Mouse (Mus musculus): Measurements from ENCODE around the gene Tcf7l1.

Gene Tcf7l1

DNA sequence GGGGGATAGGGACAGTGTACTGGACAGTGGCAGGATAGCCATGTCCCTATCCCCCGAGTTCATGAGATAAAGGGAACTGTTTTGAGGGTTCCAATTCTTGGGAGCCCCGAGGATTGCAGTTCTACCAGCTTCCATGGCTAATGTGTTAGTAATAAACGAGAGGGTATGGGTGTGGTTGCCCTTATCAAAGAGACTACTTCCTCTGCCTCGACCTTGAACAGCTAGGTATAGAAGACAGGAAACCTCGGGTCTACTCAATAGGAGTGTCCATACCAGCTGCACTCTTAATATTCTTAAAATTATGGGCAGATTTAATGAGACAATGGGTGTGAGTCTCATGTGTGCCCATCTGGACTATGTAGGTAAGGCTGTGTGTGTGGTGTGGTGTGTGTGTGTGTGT, 100.0 kb downstream of the Tcf7l1 start:
- in situ Hi-C loops (cut with MboI; ENCODE audit: low pct_unique_long_range_greater_than_20kb in 1 of 2, low sequenced_read_pairs in 2 of 2, unreplicated experiment in 1 of 2), result no loop called here

- in situ Hi-C loops (cut with MboI; ENCODE audit: low pct_unique_long_range_greater_than_20kb in 1 of 2, low sequenced_read_pairs in 2 of 2, unreplicated experiment in 1 of 2), result no loop called here
Observed at GRCm38 (mm10) chr6:72685165-72685564, 103.9 kb downstream of the Tcf7l1 start.

DNA sequence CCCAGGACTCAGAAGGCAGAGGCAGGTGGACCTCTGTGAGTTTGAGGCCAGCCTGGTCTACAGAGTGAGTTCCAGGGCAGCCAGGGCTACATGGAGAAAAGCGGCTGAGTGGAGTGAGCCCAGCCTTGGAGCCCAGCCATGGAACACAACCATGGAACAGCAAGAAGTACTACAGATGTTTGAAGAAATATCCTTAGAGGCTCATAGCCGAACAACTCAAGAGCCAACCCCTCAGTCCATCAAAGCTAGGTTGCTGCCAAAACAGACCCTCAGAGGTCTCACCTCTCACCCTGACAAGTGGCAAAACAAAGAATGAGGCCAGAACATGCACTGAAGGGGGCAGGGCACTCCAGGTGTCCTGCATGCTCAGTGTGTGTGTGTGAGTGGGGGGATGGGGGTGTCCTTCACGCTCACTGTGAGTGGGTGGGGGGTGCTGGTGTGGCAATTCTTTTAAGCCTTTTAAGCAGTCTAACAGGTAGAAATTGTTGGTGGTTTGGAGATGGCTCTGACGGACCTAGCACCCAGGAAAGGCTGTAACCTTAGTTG, 104.7 kb downstream of the Tcf7l1 start:
- in situ Hi-C loops (cut with MboI; ENCODE audit: low pct_unique_long_range_greater_than_20kb in 1 of 2, low sequenced_read_pairs in 2 of 2, unreplicated experiment in 1 of 2), result no loop called here

DNA sequence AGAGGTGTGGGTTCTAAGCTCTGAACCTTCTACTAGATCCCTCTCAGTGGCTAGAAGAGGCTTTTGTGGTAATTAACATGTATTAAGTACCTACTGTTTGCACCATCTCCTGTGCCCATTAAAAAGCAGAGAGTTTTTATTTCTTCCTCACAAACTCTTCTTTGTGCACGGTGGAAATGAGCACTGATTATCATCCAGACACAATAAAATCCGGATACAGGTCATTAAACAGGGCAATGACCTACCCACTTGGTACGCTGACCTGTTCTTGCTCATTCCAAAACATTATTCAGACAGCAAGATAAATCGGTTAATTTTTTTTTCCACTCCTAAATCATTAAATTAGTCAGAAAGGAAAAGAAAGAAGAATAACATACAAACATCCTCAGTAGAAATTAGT, 106.8 kb downstream of the Tcf7l1 start:
- in situ Hi-C loops (cut with MboI; ENCODE audit: low pct_unique_long_range_greater_than_20kb in 1 of 2, low sequenced_read_pairs in 2 of 2, unreplicated experiment in 1 of 2), result no loop called here

DNA sequence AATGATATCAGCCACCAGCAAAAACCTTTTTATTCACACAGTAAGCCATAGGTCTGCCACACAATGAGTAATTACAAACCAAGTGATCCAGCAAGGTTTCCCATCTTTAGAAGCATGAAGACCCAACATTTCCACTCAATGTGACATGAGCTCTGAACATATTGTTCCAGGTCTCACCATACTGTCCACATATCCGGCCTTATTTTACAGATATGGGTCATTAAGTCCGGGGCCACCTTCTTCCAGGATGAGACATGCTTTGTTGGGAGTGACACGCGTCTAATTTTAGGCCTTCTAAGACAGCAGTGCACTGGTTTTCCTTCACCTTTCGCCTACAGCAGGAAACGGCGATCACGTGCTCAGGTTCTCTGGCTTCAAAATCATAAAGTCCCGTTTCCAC, 108.1 kb downstream of the Tcf7l1 start:
- in situ Hi-C loops (cut with MboI; ENCODE audit: low pct_unique_long_range_greater_than_20kb in 1 of 2, low sequenced_read_pairs in 2 of 2, unreplicated experiment in 1 of 2), result no loop called here

- in situ Hi-C loops (cut with MboI; ENCODE audit: low pct_unique_long_range_greater_than_20kb in 1 of 2, low sequenced_read_pairs in 2 of 2, unreplicated experiment in 1 of 2), result no loop called here
Observed at GRCm38 (mm10) chr6:72678631-72679030, 110.4 kb downstream of the Tcf7l1 start.

GRCm38 (mm10) chr6:72677510-72678220, 111.4 kb downstream of the Tcf7l1 start:
- in situ Hi-C loops (cut with MboI; ENCODE audit: low pct_unique_long_range_greater_than_20kb in 1 of 2, low sequenced_read_pairs in 2 of 2, unreplicated experiment in 1 of 2), result no loop called here

- in situ Hi-C loops (cut with MboI; ENCODE audit: low pct_unique_long_range_greater_than_20kb in 1 of 2, low sequenced_read_pairs in 2 of 2, unreplicated experiment in 1 of 2), result no loop called here
Observed at GRCm38 (mm10) chr6:72677079-72677478, 112.0 kb downstream of the Tcf7l1 start.

DNA sequence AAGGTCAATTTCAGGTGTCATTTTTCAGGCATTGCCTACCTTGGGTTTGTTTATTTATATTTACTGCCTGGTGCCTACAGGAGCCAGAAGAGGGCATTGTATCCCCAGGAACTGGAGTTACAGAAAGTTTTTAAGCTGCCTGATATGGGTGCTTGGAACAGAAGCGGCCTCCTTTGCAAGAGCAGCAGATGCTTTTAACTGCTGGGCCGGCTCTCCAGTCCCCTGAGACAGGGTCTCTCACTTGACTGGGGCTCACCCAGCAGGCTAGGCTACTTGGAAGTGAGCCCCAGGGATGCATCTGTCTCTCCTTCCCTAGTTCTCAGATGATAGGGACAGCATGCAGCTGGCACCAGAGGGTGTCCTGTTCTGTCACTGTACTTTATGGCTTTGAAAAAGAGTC, 112.7 kb downstream of the Tcf7l1 start:
- in situ Hi-C loops (cut with MboI; ENCODE audit: low pct_unique_long_range_greater_than_20kb in 1 of 2, low sequenced_read_pairs in 2 of 2, unreplicated experiment in 1 of 2), result no loop called here

DNA sequence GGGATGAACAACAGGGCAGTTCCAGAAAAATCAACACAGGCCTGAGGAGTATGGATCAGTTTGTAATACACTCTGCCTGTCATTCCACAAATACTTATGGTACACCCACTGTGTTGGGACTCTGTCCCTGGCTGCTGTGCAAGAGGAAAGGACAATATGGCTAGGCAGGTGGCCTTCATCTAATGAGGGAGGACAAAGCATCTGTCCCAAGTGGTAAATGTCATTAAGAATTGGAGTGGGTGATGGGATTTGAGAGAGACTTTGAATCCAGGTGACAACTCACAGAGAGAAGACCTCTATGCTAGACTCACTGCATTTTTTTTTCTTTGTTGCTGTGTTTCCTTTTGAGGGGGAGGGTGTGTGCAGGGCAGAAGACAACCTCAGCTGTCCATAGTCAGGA, 115.3 kb downstream of the Tcf7l1 start:
- in situ Hi-C loops (cut with MboI; ENCODE audit: low pct_unique_long_range_greater_than_20kb in 1 of 2, low sequenced_read_pairs in 2 of 2, unreplicated experiment in 1 of 2), result loop anchor here (5.0 to 25.0 kb wide), 2 partner anchors 41 to 114 kb away; partner anchors contain the start of gene Tcf7l1 (in 1 of the 2)

- in situ Hi-C loops (cut with MboI; ENCODE audit: low pct_unique_long_range_greater_than_20kb in 1 of 2, low sequenced_read_pairs in 2 of 2, unreplicated experiment in 1 of 2), result loop anchor here (5.0 to 25.0 kb wide), 2 partner anchors 39 to 116 kb away; partner anchors contain the start of gene Tcf7l1 (in 1 of the 2)
Observed at GRCm38 (mm10) chr6:72671129-72671528, 117.9 kb downstream of the Tcf7l1 start.

DNA sequence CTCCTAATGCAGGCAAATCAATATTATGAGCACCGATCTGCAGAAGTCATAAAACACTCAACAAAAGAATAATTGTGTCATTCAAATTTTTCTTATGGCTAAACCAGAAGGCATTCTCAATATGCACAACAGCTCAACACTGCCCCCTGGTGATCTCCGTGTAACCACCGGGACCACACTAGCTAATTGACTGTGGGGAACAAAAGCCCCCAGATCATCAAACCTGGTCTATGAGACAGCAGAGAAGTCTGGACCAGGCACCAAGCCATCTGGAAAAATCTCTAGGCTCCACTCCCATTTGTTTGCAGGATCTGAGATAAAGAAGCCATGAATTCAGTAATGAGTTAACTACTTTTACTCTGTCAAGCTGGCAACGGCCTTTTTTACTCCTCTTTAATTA, 122.0 kb downstream of the Tcf7l1 start:
- in situ Hi-C loops (cut with MboI; ENCODE audit: low pct_unique_long_range_greater_than_20kb in 1 of 2, low sequenced_read_pairs in 2 of 2, unreplicated experiment in 1 of 2), result loop anchor here in 1 of 2 experiments (25.0 kb wide), 1 partner anchor 120 kb away; the partner anchor contains the start of gene Tcf7l1

DNA sequence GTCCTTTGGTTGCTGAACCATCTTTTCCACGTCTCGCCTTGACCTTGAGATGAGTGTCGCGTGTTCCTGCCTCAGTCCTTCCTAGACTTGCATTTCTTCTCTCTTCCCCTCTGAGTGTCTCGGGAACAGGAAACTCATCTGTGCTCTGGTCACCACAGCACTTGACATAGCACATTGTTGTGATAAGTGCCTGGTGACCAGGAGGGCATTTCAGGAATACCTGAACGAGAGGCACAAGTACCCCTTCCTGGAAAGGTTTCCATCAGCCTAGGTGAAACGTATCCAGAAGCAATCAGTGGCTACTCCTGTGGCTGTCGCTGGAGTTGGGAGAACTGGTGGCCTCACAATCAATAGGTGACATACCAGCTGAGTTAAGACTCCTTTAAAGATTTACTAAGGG, 124.8 kb downstream of the Tcf7l1 start:
- in situ Hi-C loops (cut with MboI; ENCODE audit: low pct_unique_long_range_greater_than_20kb in 1 of 2, low sequenced_read_pairs in 2 of 2, unreplicated experiment in 1 of 2), result loop anchor here in 1 of 2 experiments (25.0 kb wide), 1 partner anchor 123 kb away; the partner anchor contains the start of gene Tcf7l1

DNA sequence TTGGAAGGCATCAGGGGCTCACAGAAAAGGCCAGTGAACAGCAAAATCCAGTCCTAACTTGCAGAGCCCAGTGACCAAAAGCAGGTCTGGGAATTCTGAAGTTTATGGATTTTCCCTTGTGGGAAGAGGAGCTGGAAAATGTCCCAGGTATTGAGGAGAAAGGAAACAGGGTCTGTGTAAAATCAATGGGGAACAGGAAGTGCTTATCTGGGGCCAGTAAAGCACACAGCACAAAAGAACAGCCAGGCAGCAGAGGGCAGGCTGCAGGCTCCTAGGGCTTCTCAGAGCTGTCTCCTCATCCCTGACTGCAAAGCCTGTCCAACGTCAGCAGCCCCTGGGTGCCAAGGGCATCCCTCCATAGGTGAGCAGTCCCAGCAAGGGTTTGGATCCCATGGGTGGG, 126.1 kb downstream of the Tcf7l1 start:
- in situ Hi-C loops (cut with MboI; ENCODE audit: low pct_unique_long_range_greater_than_20kb in 1 of 2, low sequenced_read_pairs in 2 of 2, unreplicated experiment in 1 of 2), result loop anchor here in 1 of 2 experiments (25.0 kb wide), 1 partner anchor 124 kb away; the partner anchor contains the start of gene Tcf7l1

GRCm38 (mm10) chr6:72660391-72660720, 128.7 kb downstream of the Tcf7l1 start:
- in situ Hi-C loops (cut with MboI; ENCODE audit: low pct_unique_long_range_greater_than_20kb in 1 of 2, low sequenced_read_pairs in 2 of 2, unreplicated experiment in 1 of 2), result loop anchor here in 1 of 2 experiments (25.0 kb wide), 1 partner anchor 127 kb away; the partner anchor contains the start of gene Tcf7l1

DNA sequence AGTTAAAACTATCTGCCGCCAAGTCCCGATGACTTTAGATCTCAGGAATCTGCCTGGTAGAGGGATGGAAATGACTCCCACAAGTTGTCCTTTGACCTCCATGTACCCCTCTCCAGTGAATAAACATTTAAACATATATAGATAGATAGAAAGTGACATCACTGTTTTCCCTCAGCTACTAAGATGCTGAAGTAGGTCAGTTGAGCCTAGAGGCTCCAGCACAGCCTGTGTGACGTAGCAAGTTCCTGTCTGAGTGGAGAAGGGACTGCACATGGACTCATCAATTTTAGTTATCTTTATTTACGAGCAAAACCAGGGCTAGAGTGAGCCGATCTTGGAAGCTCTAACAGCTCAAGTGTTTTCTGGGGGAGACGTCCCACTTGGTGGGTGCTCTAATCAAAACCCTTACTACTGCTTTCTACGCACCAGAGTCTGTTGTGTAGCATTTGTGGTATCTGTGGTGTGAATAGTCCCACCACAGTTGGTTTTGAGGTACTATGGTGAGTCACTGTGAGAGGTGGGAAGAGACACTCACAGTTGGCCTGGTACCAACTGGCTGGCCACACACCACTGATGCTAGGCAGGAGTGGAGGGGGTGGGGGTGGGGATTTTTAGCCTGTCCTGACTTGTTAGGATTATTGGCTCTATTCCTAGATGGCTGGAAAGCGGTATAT, 129.2 kb downstream of the Tcf7l1 start:
- in situ Hi-C loops (cut with MboI; ENCODE audit: low pct_unique_long_range_greater_than_20kb in 1 of 2, low sequenced_read_pairs in 2 of 2, unreplicated experiment in 1 of 2), result loop anchor here in 1 of 2 experiments (25.0 kb wide), 1 partner anchor 127 kb away; the partner anchor contains the start of gene Tcf7l1

- in situ Hi-C loops (cut with MboI; ENCODE audit: low pct_unique_long_range_greater_than_20kb in 1 of 2, low sequenced_read_pairs in 2 of 2, unreplicated experiment in 1 of 2), result loop anchor here in 1 of 2 experiments (25.0 kb wide), 1 partner anchor 129 kb away; the partner anchor contains the start of gene Tcf7l1
Observed at GRCm38 (mm10) chr6:72658006-72658405, 131.0 kb downstream of the Tcf7l1 start.

GRCm38 (mm10) chr6:72656053-72656442, 133.0 kb downstream of the Tcf7l1 start:
- in situ Hi-C loops (cut with MboI; ENCODE audit: low pct_unique_long_range_greater_than_20kb in 1 of 2, low sequenced_read_pairs in 2 of 2, unreplicated experiment in 1 of 2), result loop anchor here in 1 of 2 experiments (25.0 kb wide), 1 partner anchor 131 kb away; the partner anchor contains the start of gene Tcf7l1

All from mouse embryonic stem cell (cell line).